Mouse (Mus musculus): ENCODE measurements at regions not wholly inside any gene's neighbourhood (a gene's known extent, or its start where the extent isn't known, plus 50 kb on each side); places are given as distances from the start of the nearest gene placed in this dataset.

DNA sequence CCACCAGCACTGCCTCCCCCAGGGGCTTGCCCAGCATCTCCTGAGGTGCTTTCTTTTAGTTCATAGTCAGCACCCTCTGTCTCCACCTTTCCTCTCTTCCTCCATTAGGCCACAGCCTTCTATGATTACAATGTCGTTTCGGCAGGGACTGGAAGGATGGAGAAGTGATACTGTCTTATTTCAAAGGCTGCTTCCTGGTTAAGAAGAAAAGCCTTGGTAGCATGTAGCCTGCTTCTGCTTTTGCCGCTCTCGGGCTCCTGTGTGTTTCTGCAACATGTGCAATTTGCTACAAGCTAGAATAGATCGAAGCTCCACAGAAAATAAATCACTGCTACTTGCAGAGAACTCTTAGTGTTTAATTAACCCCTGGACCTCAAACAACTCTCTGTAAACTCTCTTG is 427.2 kb upstream of the Npsr1 start:
- no peak for TF ChIP-seq POLR2A (IDR thresholded peaks at IDR 0.05; ENCODE audit: borderline replicate concordance, extremely low read depth, low read depth, low read length)
- TF ChIP-seq CTCF (IDR thresholded peaks at IDR 0.05; ENCODE audit: insufficient read depth, low read length) = no peak

Data from lung, adult 2 months (tissue).